Mouse (Mus musculus) kidney, adult 2 months (tissue): ENCODE results near the gene Tmtc1.

Source experiments
- CTCF ChIP-seq: fragments of 200-500 bp; conservative IDR thresholded peaks from 2 replicates; pipeline ENCODE4 v1.5.1; 2011; ENCODE audit warnings: low read depth, mild to moderate bottlenecking, control low read depth, low read length, moderate library complexity, mixed read lengths; ENCODE audit not compliant: insufficient read depth, insufficient read length
- POLR2A ChIP-seq: fragments of 200-500 bp; IDR thresholded peaks from one replicate; pipeline ENCODE4 v1.6.1; 2011; ENCODE audit warnings: low read depth, low read length, control low read depth

- TF ChIP-seq POLR2A (no peak), CTCF (no peak)
Observed at GRCm38 (mm10) chr6:148310981-148311380, 133.2 kb downstream of the Tmtc1 start.
